Mouse (Mus musculus) embryonic facial prominence, embryonic 11.5 days (tissue): Measurements from ENCODE around the gene B4galt1. TPM values are rescaled to one million over a fixed set of nuclear protein-coding genes. Genes with fewer than 3 reads are reported as not detected.

Experiments
- ATAC-seq: fragments of 200-750 bp; cut with Nextera tagmentation; replicated peaks from 2 replicates; pipeline ENCODE4 v1.8.0; 2017; ENCODE audit warnings: low read depth; ENCODE audit not compliant: insufficient number of reproducible peaks, low FRiP score, low TSS enrichment
- DNase-seq: peaks from one replicate; pipeline ENCODE4 v3.0.0-alpha.2; 2015; ENCODE audit warnings: low spot score
- H3K27ac ChIP-seq: fragments of 300-500 bp; sonication (generic); replicated peaks from 2 replicates; pipeline ENCODE4 v1.5.1; 2014; ENCODE audit warnings: mild to moderate bottlenecking, low read depth, low read length, control low read depth
- H3K27me3 ChIP-seq: fragments of 300-500 bp; sonication (generic); 2 replicates; pipeline ENCODE4 v1.6.1; 2014; ENCODE audit warnings: mild to moderate bottlenecking, low read length, moderate library complexity, mixed read lengths; ENCODE audit not compliant: control insufficient read depth, insufficient read depth
- H3K36me3 ChIP-seq: fragments of 300-500 bp; sonication (generic); replicated peaks from 2 replicates; pipeline ENCODE4 v1.6.1; 2014; ENCODE audit warnings: low read depth, mild to moderate bottlenecking, low read length, moderate library complexity, mixed read lengths; ENCODE audit not compliant: control insufficient read depth, insufficient read depth
- H3K4me1 ChIP-seq: fragments of 300-500 bp; sonication (generic); 2 replicates; pipeline ENCODE4 v1.6.1; 2014; ENCODE audit warnings: low read length, mixed read lengths; ENCODE audit not compliant: control insufficient read depth, insufficient read depth
- H3K4me2 ChIP-seq: fragments of 300-500 bp; sonication (generic); 2 replicates; pipeline ENCODE4 v1.6.1; 2014; ENCODE audit warnings: low read depth, mild to moderate bottlenecking, control low read depth, low read length, moderate library complexity
- H3K4me3 ChIP-seq: fragments of 300-500 bp; sonication (generic); 2 replicates; pipeline ENCODE4 v1.5.1; 2014; ENCODE audit warnings: low read depth, low read length, control low read depth
- H3K9ac ChIP-seq: fragments of 300-500 bp; sonication (generic); replicated peaks from 2 replicates; pipeline ENCODE4 v1.6.1; 2014; ENCODE audit warnings: mild to moderate bottlenecking, control low read depth, low read length
- H3K9me3 ChIP-seq: fragments of 300-500 bp; sonication (generic); replicated peaks from 2 replicates; pipeline ENCODE4 v1.6.1; 2016; ENCODE audit warnings: mild to moderate bottlenecking, low read length, inconsistent platforms, mixed read lengths; ENCODE audit not compliant: control insufficient read depth
- WGBS: fragments of 180-500 bp; shearing (Covaris S2); extraction: QIAGEN DNeasy Blood & Tissue Kit; methylation state at CpG from one replicate; pipeline ENCODE4 v1.1.7; 2014; 5-methylcytosine and 5-hydroxymethylcytosine counted together
- polyA plus RNA-seq: library from polyadenylated mRNA; unstranded; fragments of >200 nt; fragmentation: Nextera tagmentation; extraction: Ambion mirVana; gene quantifications from 2 replicates; pipeline ENCODE4 v1.2.1, GENCODE M21; 2014

Gene B4galt1
- polyA plus RNA-seq, 1 experiment from 2014 or later = 28.3 TPM

GRCm38 (mm10) chr4:40777116-40777515 lies 76.7 kb downstream of the B4galt1 start:
- 14% methylated on average over 2 of the region's 2 CpGs for WGBS
- H3K4me1 ChIP-seq = peaks cover 4% of the 10 kb centered on the region; the same call in 1 of the 2 replicates
- ATAC-seq = no peak
- H3K27me3 ChIP-seq = no peaks in the 10 kb centered on the region
- no peak for DNase-seq
- no peaks in the 10 kb centered on the region for H3K36me3 ChIP-seq
- H3K9ac ChIP-seq = no peak overlapping the region
- H3K9me3 ChIP-seq = no peaks in the 10 kb centered on the region
- no peak overlapping the region for H3K4me2 ChIP-seq
- H3K4me3 ChIP-seq = no peak overlapping the region
- no peak overlapping the region for H3K27ac ChIP-seq

GRCm38 (mm10) chr4:40776416-40776815 lies 77.4 kb downstream of the B4galt1 start:
- H3K27me3 ChIP-seq = no peaks in the 10 kb centered on the region
- no peak overlapping the region for H3K4me2 ChIP-seq
- 68% methylated on average over 4 of the region's 4 CpGs for WGBS
- H3K9ac ChIP-seq = no peak overlapping the region
- no peak overlapping the region for H3K4me3 ChIP-seq
- peaks cover 4% of the 10 kb centered on the region; the same call in 1 of the 2 replicates for H3K4me1 ChIP-seq
- no peak overlapping the region for H3K27ac ChIP-seq
- DNase-seq (no peak), ATAC-seq (no peak)
- H3K9me3 ChIP-seq = no peaks in the 10 kb centered on the region
- no peaks in the 10 kb centered on the region for H3K36me3 ChIP-seq

- 0 out of 2 replicates have a peak overlapping the region, but pooled peaks have one; percentile 1 for H3K4me3 ChIP-seq
These were observed 79.2 kb downstream of the B4galt1 start for GRCm38 (mm10) chr4:40774279-40775259.

GRCm38 (mm10) chr4:40759876-40760275 lies 93.9 kb downstream of the B4galt1 start:
- Histone ChIP-seq H3K4me3 (no peak overlapping the region), H3K27ac (no peak overlapping the region), H3K36me3 (no peaks in the 10 kb centered on the region), H3K4me1 (no peaks in the 10 kb centered on the region), H3K9me3 (no peaks in the 10 kb centered on the region), H3K27me3 (no peaks in the 10 kb centered on the region), H3K9ac (no peak overlapping the region), H3K4me2 (no peak overlapping the region)
- no peak for ATAC-seq
- 58% methylated on average over 5 of the region's 5 CpGs for WGBS
- no peak for DNase-seq

More at GRCm38 (mm10) chr4:40774279-40775259, 79.2 kb downstream of the B4galt1 start:
- Histone ChIP-seq H3K27ac (peak overlapping the region; percentile 41; the same call in 1 of the 2 replicates), H3K4me1 (peaks cover 4% of the 10 kb centered on the region; the same call in 1 of the 2 replicates), H3K9ac (peak overlapping the region; percentile 23), H3K36me3 (no peaks in the 10 kb centered on the region), H3K9me3 (no peaks in the 10 kb centered on the region), H3K4me2 (peak overlapping the region; percentile 29), H3K27me3 (no peaks in the 10 kb centered on the region)
- DNase-seq (peak; percentile 86), ATAC-seq (peak; percentile 50)
- 12% methylated on average over 12 of the region's 12 CpGs for WGBS

GRCm38 (mm10) chr4:40757780-40758420 lies 95.9 kb downstream of the B4galt1 start, which contains the start of gene Smu1:
TSS of gene Smu1 (minus strand) at chr4:40757923.
- Histone ChIP-seq H3K9me3 (no peaks in the 10 kb centered on the region), H3K27me3 (no peaks in the 10 kb centered on the region), H3K4me2 (peak within 1 kb of the TSS; percentile 62), H3K36me3 (peaks cover 7% of the 10 kb centered on the region), H3K27ac (no peak within 1 kb of the TSS), H3K9ac (peak within 1 kb of the TSS; percentile 91), H3K4me3 (peak within 1 kb of the TSS; percentile 95), H3K4me1 (no peaks in the 10 kb centered on the region)
- DNase-seq = peak; percentile 98
- WGBS = under 1% methylated on average over 40 of the region's 40 CpGs
- peak; percentile 99 for ATAC-seq

- H3K27ac ChIP-seq = no peak overlapping the region
- peak overlapping the region; percentile 62 for H3K4me2 ChIP-seq
- peak overlapping the region; percentile 95 for H3K4me3 ChIP-seq
- H3K9me3 ChIP-seq = no peaks in the 10 kb centered on the region
- DNase-seq (no peak), ATAC-seq (peak; percentile 85)
- whole genome bisulfite sequencing = under 1% methylated on average over 39 of the region's 39 CpGs
- H3K27me3 ChIP-seq = no peaks in the 10 kb centered on the region
- peaks cover 7% of the 10 kb centered on the region for H3K36me3 ChIP-seq
- H3K9ac ChIP-seq = peak overlapping the region; percentile 91
- H3K4me1 ChIP-seq = no peaks in the 10 kb centered on the region
These were observed 96.5 kb downstream of the B4galt1 start for GRCm38 (mm10) chr4:40757157-40757779.
